Mouse (Mus musculus) liver, embryonic 14.5 days (tissue): Measurements from ENCODE around the gene Psrc1. TPM values are rescaled to one million over a fixed set of nuclear protein-coding genes. Genes with fewer than 3 reads are reported as not detected.

ENCODE experiments used
- ATAC-seq: fragments of 200-750 bp; cut with Nextera tagmentation; 2 replicates; pipeline ENCODE4 v1.8.0; 2017; ENCODE audit warnings: moderate number of reproducible peaks, mild to moderate bottlenecking, moderate library complexity; ENCODE audit not compliant: insufficient read depth
- DNase-seq, 3 experiments: peaks; one replicate each; pipeline ENCODE4 v3.0.0-alpha.2; 2012 to 2013; ENCODE audit warnings: low read depth in 3 of 3, low spot score in 3 of 3
- H3K27ac ChIP-seq: fragments of 300-500 bp; sonication (generic); 2 replicates; pipeline ENCODE4 v1.5.1; 2014; ENCODE audit warnings: moderate library complexity, mild to moderate bottlenecking, control low read depth, inconsistent platforms
- H3K27me3 ChIP-seq: fragments of 300-500 bp; sonication (generic); 2 replicates; pipeline ENCODE4 v1.6.1; 2014; ENCODE audit warnings: mild to moderate bottlenecking, low read length, moderate library complexity; ENCODE audit not compliant: control insufficient read depth, insufficient read depth
- H3K36me3 ChIP-seq: fragments of 300-500 bp; sonication (generic); replicated peaks from 2 replicates; pipeline ENCODE4 v1.6.1; 2014; ENCODE audit warnings: low read depth; ENCODE audit not compliant: control insufficient read depth, insufficient read depth
- H3K4me1 ChIP-seq, 2 experiments: fragments of 200-500 bp in 1 of 2; fragments of 300-500 bp in 1 of 2; sonication (generic) in 1 of 2; replicated peaks; 2 replicates each; pipeline ENCODE4 v1.6.1; 2012 to 2014; ENCODE audit warnings: antibody characterized with exemption in 1 of 2, inconsistent platforms in 1 of 2, low read length in 1 of 2; ENCODE audit not compliant: control insufficient read depth in 2 of 2, insufficient read depth in 2 of 2
- H3K4me2 ChIP-seq: fragments of 300-500 bp; sonication (generic); 2 replicates; pipeline ENCODE4 v1.6.1; 2014; ENCODE audit warnings: low read depth, mild to moderate bottlenecking, control low read depth, moderate library complexity
- H3K4me3 ChIP-seq, 2 experiments: fragments of 200-500 bp in 1 of 2; fragments of 300-500 bp in 1 of 2; sonication (generic) in 1 of 2; 2 replicates each; pipeline ENCODE4 v1.5.1; 2012 to 2014; ENCODE audit warnings: low read depth in 2 of 2, low read length in 2 of 2, mild to moderate bottlenecking in 2 of 2, control low read depth in 1 of 2, inconsistent platforms in 1 of 2, moderate library complexity in 1 of 2; ENCODE audit not compliant: insufficient read depth in 1 of 2
- H3K9ac ChIP-seq: fragments of 300-500 bp; sonication (generic); replicated peaks from 2 replicates; pipeline ENCODE4 v1.6.1; 2014; ENCODE audit warnings: mild to moderate bottlenecking, control low read depth, moderate library complexity
- H3K9me3 ChIP-seq: fragments of 300-500 bp; sonication (generic); 2 replicates; pipeline ENCODE4 v1.6.1; 2016; ENCODE audit warnings: low read length, mixed read lengths; ENCODE audit not compliant: control insufficient read depth
- CTCF ChIP-seq: IDR thresholded peaks from 2 replicates; pipeline ENCODE4 v1.5.1; 2016; ENCODE audit warnings: antibody characterized with exemption, low read depth, control low read depth
- EP300 ChIP-seq: IDR thresholded peaks from 2 replicates; pipeline ENCODE4 v1.6.1; 2016; ENCODE audit warnings: antibody characterized with exemption, low read depth
- WGBS: fragments of 180-500 bp; shearing (Covaris S2); extraction: QIAGEN DNeasy Blood & Tissue Kit; methylation state at CpG from one replicate; pipeline ENCODE4 v1.1.7; 2014; ENCODE audit not compliant: insufficient replicate concordance; 5-methylcytosine and 5-hydroxymethylcytosine counted together
- polyA plus RNA-seq, 2 experiments: library from polyadenylated mRNA; depleted of rRNA in 1 of 2; stranded (reverse) in 1 of 2; unstranded in 1 of 2; fragments of >200 nt; fragmentation: Nextera tagmentation in 1 of 2; extraction: Ambion mirVana in 1 of 2; gene quantifications; 2 replicates each; pipeline versions ENCODE4 v1.2.1 to v1.2.3; 2012 to 2014

The Psrc1 gene
- polyA plus RNA-seq, 2 experiments: 12.3 to 20.3 TPM

GRCm38 (mm10) chr3:108384425-108384824, 786 bp downstream of the Psrc1 start:
- Histone ChIP-seq H3K27me3 (no peaks in the 10 kb centered on the region), H3K4me2 (peak overlapping the region; percentile 82), H3K9ac (peak overlapping the region; percentile 64), H3K27ac (no peak overlapping the region), H3K4me1 (peaks cover 10 to 29% of the 10 kb centered on the region in 2 experiments; a peak in 3 of 4 replicates), H3K36me3 (no peaks in the 10 kb centered on the region; the same call in 1 of the 2 replicates), H3K4me3 (peak overlapping the region; percentile 74 to 77), H3K9me3 (no peaks in the 10 kb centered on the region)
- TF ChIP-seq CTCF: no peak
- TF ChIP-seq EP300: no peak
- 45% methylated on average over 2 of the region's 2 CpGs for WGBS
- DNase-seq: no peak
- ATAC-seq: no peak

DNA sequence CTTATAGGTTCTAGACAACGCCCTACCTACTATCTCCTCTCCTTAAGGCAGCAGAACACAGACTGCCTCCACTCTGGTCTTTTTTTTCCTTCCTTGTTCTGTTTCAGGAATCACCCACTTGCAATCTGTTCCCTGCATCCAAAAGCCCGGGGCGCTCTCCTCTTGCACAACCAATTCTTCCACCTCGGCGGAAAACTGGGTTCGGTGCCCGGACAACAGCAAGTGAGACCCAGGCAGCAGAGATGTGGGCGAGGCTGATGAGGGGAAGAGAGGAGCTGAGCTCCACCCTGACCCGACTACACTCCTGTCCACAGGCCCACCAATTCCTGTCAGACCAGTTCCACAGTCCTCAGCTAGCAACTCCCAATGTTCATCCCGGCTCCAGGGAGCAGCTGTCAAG, 2.5 kb downstream of the Psrc1 start:
- no peak for DNase-seq
- no peaks in the 10 kb centered on the region for H3K9me3 ChIP-seq
- no peak overlapping the region for H3K4me3 ChIP-seq
- ATAC-seq: no peak
- TF ChIP-seq CTCF (no peak), EP300 (no peak)
- no peak overlapping the region for H3K4me2 ChIP-seq
- 80% methylated on average over 10 of the region's 10 CpGs for WGBS
- no peak overlapping the region for H3K27ac ChIP-seq
- no peaks in the 10 kb centered on the region for H3K27me3 ChIP-seq
- H3K9ac ChIP-seq: no peak overlapping the region
- peaks cover 10 to 22% of the 10 kb centered on the region in 2 experiments; a peak in 3 of 4 replicates for H3K4me1 ChIP-seq
- no peaks in the 10 kb centered on the region; the same call in 1 of the 2 replicates for H3K36me3 ChIP-seq

GRCm38 (mm10) chr3:108389111-108389545, 5.5 kb downstream of the Psrc1 start:
- H3K4me1 ChIP-seq: peaks cover 6 to 8% of the 10 kb centered on the region in 2 experiments; a peak in 3 of 4 replicates
- no peak overlapping the region for H3K9ac ChIP-seq
- TF ChIP-seq EP300 (no peak), CTCF (peak; percentile 99)
- WGBS: 0% methylated on average over 5 of the region's 5 CpGs
- H3K4me2 ChIP-seq: no peak overlapping the region
- no peaks in the 10 kb centered on the region; the same call in 1 of the 2 replicates for H3K36me3 ChIP-seq
- peak; percentile 86 to 88 (median 86) for DNase-seq
- no peaks in the 10 kb centered on the region for H3K27me3 ChIP-seq
- no peak overlapping the region for H3K4me3 ChIP-seq
- ATAC-seq: peak; percentile 65
- no peaks in the 10 kb centered on the region for H3K9me3 ChIP-seq
- no peak overlapping the region for H3K27ac ChIP-seq

DNA sequence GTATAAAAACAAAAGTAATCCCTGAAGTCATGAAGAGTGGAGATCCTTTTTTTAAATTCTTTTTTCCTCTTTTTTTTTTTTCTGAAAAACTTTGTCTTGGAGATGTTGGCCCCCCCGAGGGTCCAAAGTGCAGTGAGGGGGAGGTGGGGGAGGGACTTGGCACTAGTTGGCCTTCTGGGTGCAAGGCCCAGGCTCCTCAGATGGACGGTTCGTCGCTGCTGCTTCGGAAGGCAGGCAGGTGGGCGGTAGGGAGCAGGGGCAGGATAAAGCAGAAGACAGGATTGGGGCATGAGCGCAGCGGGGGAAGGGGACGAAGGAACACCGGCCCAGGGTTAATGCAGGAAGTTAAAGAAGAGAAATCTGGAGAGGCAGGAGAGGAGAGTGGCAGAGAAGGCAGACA, 8.7 kb downstream of the Psrc1 start:
- TF ChIP-seq CTCF (no peak), EP300 (no peak)
- WGBS: 33% methylated on average over 10 of the region's 10 CpGs
- Histone ChIP-seq H3K36me3 (no peaks in the 10 kb centered on the region), H3K27ac (no peak overlapping the region), H3K4me1 (peaks cover 0 to 3% of the 10 kb centered on the region in 2 experiments; a peak in 1 of 4 replicates), H3K4me2 (no peak overlapping the region), H3K27me3 (no peaks in the 10 kb centered on the region), H3K9me3 (no peaks in the 10 kb centered on the region), H3K4me3 (no peak overlapping the region), H3K9ac (no peak overlapping the region)
- DNase-seq: no peak
- no peak for ATAC-seq

DNA sequence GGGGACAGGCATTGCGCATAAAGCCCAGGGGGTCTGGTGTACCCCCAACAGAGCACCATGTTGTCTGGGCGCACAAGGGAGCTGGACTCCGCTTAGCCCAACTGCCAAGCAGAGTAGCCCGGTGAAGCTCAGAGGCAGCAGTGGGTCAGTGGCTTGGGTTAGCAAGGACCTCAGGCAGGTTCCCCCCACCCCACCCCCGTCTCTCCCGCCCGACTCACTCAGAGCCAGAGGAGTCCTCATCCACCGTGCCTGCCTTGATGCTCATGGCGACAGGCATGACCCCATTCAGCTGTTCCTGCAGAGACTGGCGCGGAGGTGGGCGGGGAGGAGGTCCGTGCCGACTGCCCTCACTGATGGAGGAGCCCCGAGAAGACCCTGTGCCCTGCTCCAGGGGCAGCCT, 9.2 kb downstream of the Psrc1 start:
- Histone ChIP-seq H3K9ac (no peak overlapping the region), H3K27ac (no peak overlapping the region), H3K36me3 (no peaks in the 10 kb centered on the region), H3K4me2 (no peak overlapping the region), H3K4me3 (no peak overlapping the region), H3K4me1 (peaks cover 0 to 3% of the 10 kb centered on the region in 2 experiments; a peak in 1 of 4 replicates), H3K9me3 (no peaks in the 10 kb centered on the region), H3K27me3 (no peaks in the 10 kb centered on the region)
- TF ChIP-seq EP300: no peak
- TF ChIP-seq CTCF: no peak
- ATAC-seq (no peak), DNase-seq (no peak)
- 61% methylated on average over 15 of the region's 15 CpGs for WGBS
